Mouse (Mus musculus) MEL (cell line): ENCODE measurements around the gene Krtap28-10. TPM values are rescaled to one million over a fixed set of nuclear protein-coding genes. Genes with fewer than 3 reads are reported as not detected.

ENCODE experiments used
- DNase-seq: peaks from one replicate; pipeline ENCODE4 v3.0.0; 2011; ENCODE audit warnings: low read depth, low spot score
- H3K27ac ChIP-seq: 2 replicates; pipeline ENCODE4 v1.5.1; 2012; ENCODE audit warnings: low read depth, mild to moderate bottlenecking, control low read depth, low read length, moderate library complexity; ENCODE audit not compliant: control insufficient read depth
- H3K27me3 ChIP-seq, 2 experiments: fragments of 150-350 bp in 1 of 2; sonication (generic) in 1 of 2; 2 replicates each; pipeline ENCODE4 v1.6.1; 2012; ENCODE audit warnings: low read length in 2 of 2, mild to moderate bottlenecking in 2 of 2, improper control_type of control experiment in 1 of 2, moderate library complexity in 1 of 2; ENCODE audit not compliant: insufficient read depth in 2 of 2, control insufficient read depth in 1 of 2
- H3K36me3 ChIP-seq, 2 experiments: 2 replicates each; pipeline ENCODE4 v1.6.1; 2012 to 2014; ENCODE audit warnings: low read length in 2 of 2, improper control_type of control experiment in 1 of 2, inconsistent platforms in 1 of 2, mild to moderate bottlenecking in 1 of 2; ENCODE audit not compliant: insufficient read depth in 2 of 2, control insufficient read depth in 1 of 2
- H3K4me1 ChIP-seq, 2 experiments: fragments of 150-350 bp in 1 of 2; sonication (generic) in 1 of 2; 2 replicates each; pipeline ENCODE4 v1.6.1; 2012; ENCODE audit warnings: low read length in 2 of 2, improper control_type of control experiment in 1 of 2, mild to moderate bottlenecking in 1 of 2; ENCODE audit not compliant: insufficient read depth in 2 of 2, control insufficient read depth in 1 of 2
- H3K4me3 ChIP-seq, 2 experiments: fragments of 150-350 bp in 1 of 2; sonication (generic) in 1 of 2; 2 replicates each; pipeline ENCODE4 v1.5.1; 2012; ENCODE audit warnings: low read depth in 2 of 2, low read length in 2 of 2, mild to moderate bottlenecking in 2 of 2, moderate library complexity in 2 of 2, control low read depth in 1 of 2, improper control_type of control experiment in 1 of 2; ENCODE audit not compliant: control insufficient read depth in 1 of 2, insufficient read depth in 1 of 2
- H3K79me2 ChIP-seq: 2 replicates; pipeline ENCODE4 v1.6.1; 2012; ENCODE audit warnings: mild to moderate bottlenecking, low read length, moderate library complexity; ENCODE audit not compliant: control insufficient read depth, poor library complexity, insufficient read depth
- H3K9ac ChIP-seq: 2 replicates; pipeline ENCODE4 v1.6.1; 2012; ENCODE audit warnings: low read depth, mild to moderate bottlenecking, control low read depth, low read length, moderate library complexity; ENCODE audit not compliant: control insufficient read depth, poor library complexity, severe bottlenecking
- H3K9me3 ChIP-seq: fragments of 150-350 bp; sonication (generic); replicated peaks from 2 replicates; pipeline ENCODE4 v1.6.1; 2012; ENCODE audit warnings: mild to moderate bottlenecking, low read length, improper control_type of control experiment, moderate library complexity; ENCODE audit not compliant: insufficient read depth
- BHLHE40 ChIP-seq: IDR thresholded peaks from 2 replicates; pipeline ENCODE4 v1.6.1; 2012; ENCODE audit warnings: low read depth, mild to moderate bottlenecking, inconsistent platforms, low read length, improper control_type of control experiment, borderline replicate concordance
- ETS1 ChIP-seq: IDR thresholded peaks from 2 replicates; pipeline ENCODE4 v1.6.1; 2012; ENCODE audit warnings: low read depth, mild to moderate bottlenecking, inconsistent platforms, low read length, improper control_type of control experiment, moderate library complexity
- GATA1 ChIP-seq: IDR thresholded peaks from 2 replicates; pipeline ENCODE4 v1.6.1; 2011; ENCODE audit warnings: low read depth, low read length, improper control_type of control experiment
- HCFC1 ChIP-seq: IDR thresholded peaks from 2 replicates; pipeline ENCODE4 v1.6.1; 2012; ENCODE audit warnings: low read depth, mild to moderate bottlenecking, inconsistent platforms, low read length, improper control_type of control experiment, moderate library complexity
- MAFK ChIP-seq: IDR thresholded peaks from 2 replicates; pipeline ENCODE4 v1.6.1; 2011; ENCODE audit warnings: low read depth, mild to moderate bottlenecking, low read length, improper control_type of control experiment, borderline replicate concordance
- MAZ ChIP-seq: IDR thresholded peaks from 2 replicates; pipeline ENCODE4 v1.6.1; 2012; ENCODE audit warnings: low read depth, mild to moderate bottlenecking, inconsistent platforms, low read length, improper control_type of control experiment
- POLR2AphosphoS2 ChIP-seq: IDR thresholded peaks from 2 replicates; pipeline ENCODE4 v1.6.1; 2011; ENCODE audit warnings: low read length, improper control_type of control experiment
- SMC3 ChIP-seq: IDR thresholded peaks from 2 replicates; pipeline ENCODE4 v1.6.1; 2011; ENCODE audit warnings: low read depth, low read length, improper control_type of control experiment
- USF2 ChIP-seq, 2 experiments: IDR thresholded peaks; 2 replicates each; pipeline ENCODE4 v1.6.1; 2011 to 2012; ENCODE audit warnings: improper control_type of control experiment in 2 of 2, low read length in 2 of 2, borderline replicate concordance in 1 of 2, inconsistent platforms in 1 of 2, low read depth in 1 of 2, mild to moderate bottlenecking in 1 of 2; ENCODE audit not compliant: insufficient read depth in 1 of 2
- ZMIZ1 ChIP-seq: IDR thresholded peaks from 2 replicates; pipeline ENCODE4 v1.6.1; 2012; ENCODE audit warnings: low read depth, mild to moderate bottlenecking, inconsistent platforms, low read length, improper control_type of control experiment, moderate library complexity
- polyA plus RNA-seq, 2 experiments: library from polyadenylated mRNA; stranded (reverse) in 1 of 2; unstranded in 1 of 2; fragments of >175 nt in 1 of 2; fragments of >200 nt in 1 of 2; gene quantifications; 2 replicates each; pipeline versions ENCODE4 v1.2.1 to v1.2.4; 2012; ENCODE audit warnings: low replicate concordance in 2 of 2, low read depth in 1 of 2; ENCODE audit not compliant: insufficient read length in 2 of 2, insufficient read depth in 1 of 2, missing spikeins in 1 of 2
- total RNA-seq: library from RNA; depleted of rRNA; stranded (reverse); fragments of 300-350 nt; gene quantifications from 2 replicates; pipeline ENCODE4 v1.2.3, GENCODE M21; 2012; rRNA removed

Gene Krtap28-10
- total and polyA plus RNA-seq, 3 experiments: not detected

GRCm38 (mm10) chr1:82991596-82991995, 50.7 kb downstream of the Krtap28-10 start:
- Histone ChIP-seq H3K27ac (no peak overlapping the region), H3K79me2 (no peaks in the 10 kb centered on the region), H3K9ac (no peak overlapping the region), H3K4me1 (no peaks in the 10 kb centered on the region), H3K36me3 (no peaks in the 10 kb centered on the region), H3K9me3 (no peaks in the 10 kb centered on the region), H3K27me3 (no peaks in the 10 kb centered on the region; a peak in 1 of 4 replicates), H3K4me3 (no peak overlapping the region)
- DNase-seq: no peak
- TF ChIP-seq USF2 (IDR thresholded peaks at IDR 0.05; ENCODE audit: borderline replicate concordance in 1 of 2, insufficient read depth in 1 of 2, low read depth in 1 of 2, low read length in 2 of 2) (no peak), ZMIZ1 (no peak), SMC3 (no peak), POLR2AphosphoS2 (no peak), MAZ (no peak), BHLHE40 (no peak), HCFC1 (no peak), MAFK (no peak), ETS1 (no peak), GATA1 (no peak)

Other genes starting within 250 kb of the Krtap28-10 start
- 34.1 and 38.2 TPM in 2 replicates for gene Agfg1, start 203.0 kb downstream of the Krtap28-10 start, total RNA-seq
- gene Agfg1, start 203.0 kb downstream of the Krtap28-10 start, polyA plus RNA-seq: 10 to 100 TPM in 1 of 2 experiments, not detected in 1; 58.6 TPM
- 0.15 TPM in 1 of 2 replicates, not detected in the other for gene A030005L19Rik, start 129.2 kb downstream of the Krtap28-10 start, total RNA-seq
- under 1 TPM in 1 of 2 experiments, not detected in 1; 0.26 TPM for gene A030005L19Rik, start 129.2 kb downstream of the Krtap28-10 start, polyA plus RNA-seq
- gene A030014E15Rik, start 117.6 kb downstream of the Krtap28-10 start, total RNA-seq: not detected in 2 replicates
- not detected for gene A030014E15Rik, start 117.6 kb downstream of the Krtap28-10 start, polyA plus RNA-seq
- not detected in 2 replicates for gene Gm6217, start 111.1 kb downstream of the Krtap28-10 start, total RNA-seq
- not detected for gene Gm6217, start 111.1 kb downstream of the Krtap28-10 start, polyA plus RNA-seq
- not detected in 2 replicates for gene A030003K21Rik, start 99.1 kb downstream of the Krtap28-10 start, total RNA-seq
- not detected for gene A030003K21Rik, start 99.1 kb downstream of the Krtap28-10 start, polyA plus RNA-seq
- not detected in 2 replicates for gene Gm7544, start 86.5 kb downstream of the Krtap28-10 start, total RNA-seq
- gene Gm7544, start 86.5 kb downstream of the Krtap28-10 start, polyA plus RNA-seq: not detected
- not detected in 2 replicates for gene Gm47955, start 82.2 kb downstream of the Krtap28-10 start, total RNA-seq
- gene Gm47955, start 82.2 kb downstream of the Krtap28-10 start, polyA plus RNA-seq: not detected
- gene Gm47959, start 41.9 kb downstream of the Krtap28-10 start, total RNA-seq: not detected in 2 replicates
- gene Gm47959, start 41.9 kb downstream of the Krtap28-10 start, polyA plus RNA-seq: not detected
- gene Slc19a3, start 4.0 kb downstream of the Krtap28-10 start, total RNA-seq: not detected in 2 replicates
- gene Slc19a3, start 4.0 kb downstream of the Krtap28-10 start, polyA plus RNA-seq: not detected
- not detected in 2 replicates for gene Gm47969, start 2.5 kb upstream of the Krtap28-10 start, total RNA-seq
- gene Gm47969, start 2.5 kb upstream of the Krtap28-10 start, polyA plus RNA-seq: not detected
- not detected in 2 replicates for gene A030005K14Rik, start 16.9 kb upstream of the Krtap28-10 start, total RNA-seq
- not detected for gene A030005K14Rik, start 16.9 kb upstream of the Krtap28-10 start, polyA plus RNA-seq
- gene Krtap28-13, start 18.4 kb upstream of the Krtap28-10 start, total RNA-seq: not detected in 2 replicates
- gene Krtap28-13, start 18.4 kb upstream of the Krtap28-10 start, polyA plus RNA-seq: not detected
- gene Ccl20, start 74.3 kb upstream of the Krtap28-10 start, total RNA-seq: not detected in 2 replicates
- gene Ccl20, start 74.3 kb upstream of the Krtap28-10 start, polyA plus RNA-seq: not detected
- gene Daw1, start 117.3 kb upstream of the Krtap28-10 start, total RNA-seq: not detected in 2 replicates
- not detected for gene Daw1, start 117.3 kb upstream of the Krtap28-10 start, polyA plus RNA-seq